Mouse (Mus musculus) forebrain, embryonic 13.5 days (tissue): ENCODE measurements at regions not wholly inside any gene's neighbourhood (a gene's known extent, or its start where the extent isn't known, plus 50 kb on each side); places are given as distances from the start of the nearest gene placed in this dataset.

ENCODE experiments used
- ATAC-seq: fragments of 200-750 bp; cut with Nextera tagmentation; 2 replicates; pipeline ENCODE4 v1.8.0; 2017
- H3K27ac ChIP-seq: fragments of 300-500 bp; sonication (generic); 2 replicates; pipeline ENCODE4 v1.5.1; 2015; ENCODE audit warnings: inconsistent platforms, mild to moderate bottlenecking, moderate library complexity
- H3K27me3 ChIP-seq: fragments of 300-500 bp; sonication (generic); 2 replicates; pipeline ENCODE4 v1.6.1; 2015; ENCODE audit warnings: mild to moderate bottlenecking, inconsistent platforms
- H3K36me3 ChIP-seq: fragments of 300-500 bp; sonication (generic); 2 replicates; pipeline ENCODE4 v1.6.1; 2015; ENCODE audit warnings: mild to moderate bottlenecking, inconsistent platforms; ENCODE audit not compliant: poor library complexity, severe bottlenecking
- H3K4me1 ChIP-seq: fragments of 300-500 bp; sonication (generic); 2 replicates; pipeline ENCODE4 v1.6.1; 2015; ENCODE audit warnings: inconsistent platforms
- H3K4me2 ChIP-seq: fragments of 300-500 bp; sonication (generic); 2 replicates; pipeline ENCODE4 v1.6.1; 2015; ENCODE audit warnings: inconsistent platforms, mild to moderate bottlenecking, moderate library complexity
- H3K4me3 ChIP-seq: fragments of 300-500 bp; sonication (generic); 2 replicates; pipeline ENCODE4 v1.5.1; 2015; ENCODE audit warnings: mild to moderate bottlenecking, inconsistent platforms
- H3K9ac ChIP-seq: fragments of 300-500 bp; sonication (generic); 2 replicates; pipeline ENCODE4 v1.6.1; 2015; ENCODE audit warnings: mild to moderate bottlenecking, inconsistent platforms
- H3K9me3 ChIP-seq: fragments of 300-500 bp; sonication (generic); replicated peaks from 2 replicates; pipeline ENCODE4 v1.6.1; 2016; ENCODE audit warnings: inconsistent platforms
- WGBS: fragments of 180-500 bp; shearing (Covaris S2); methylation state at CpG from one replicate; pipeline ENCODE4 v1.1.7; 2015; 5-methylcytosine and 5-hydroxymethylcytosine counted together

GRCm38 (mm10) chr2:38420498-38420897, 81.4 kb downstream of the Lhx2 start:
- Histone ChIP-seq H3K4me2 (no peak overlapping the region), H3K9me3 (no peaks in the 10 kb centered on the region), H3K4me1 (peaks cover 28% of the 10 kb centered on the region), H3K27ac (no peak overlapping the region), H3K9ac (no peak overlapping the region), H3K27me3 (no peaks in the 10 kb centered on the region), H3K4me3 (no peak overlapping the region), H3K36me3 (no peaks in the 10 kb centered on the region)
- ATAC-seq, result no peak
- 64% methylated on average over 3 of the region's 3 CpGs for WGBS

GRCm38 (mm10) chr2:38422406-38422805, 83.3 kb downstream of the Lhx2 start:
- 90% methylated on average over 3 of the region's 3 CpGs for WGBS
- Histone ChIP-seq H3K9me3 (no peaks in the 10 kb centered on the region), H3K4me1 (peaks cover 29% of the 10 kb centered on the region), H3K4me2 (no peak overlapping the region), H3K27ac (no peak overlapping the region), H3K36me3 (no peaks in the 10 kb centered on the region), H3K27me3 (no peaks in the 10 kb centered on the region), H3K4me3 (no peak overlapping the region), H3K9ac (no peak overlapping the region)
- no peak for ATAC-seq

GRCm38 (mm10) chr2:38423886-38424277, 84.8 kb downstream of the Lhx2 start:
- H3K4me2 ChIP-seq, result peak overlapping the region; percentile 52
- H3K4me1 ChIP-seq, result peaks cover 29% of the 10 kb centered on the region
- H3K4me3 ChIP-seq, result peak overlapping the region; percentile 8; the same call in 1 of the 2 replicates
- 0 out of 2 replicates have a peak overlapping the region, but pooled peaks have one; percentile 43 for H3K9ac ChIP-seq
- H3K27ac ChIP-seq, result peak overlapping the region; percentile 93
- no peaks in the 10 kb centered on the region for H3K27me3 ChIP-seq
- no peaks in the 10 kb centered on the region for H3K36me3 ChIP-seq
- peak; percentile 22 for ATAC-seq
- WGBS, result 5% methylated on average over 7 of the region's 7 CpGs
- H3K9me3 ChIP-seq, result no peaks in the 10 kb centered on the region

- peak overlapping the region; percentile 52 for H3K4me2 ChIP-seq
- peak; percentile 90 for ATAC-seq
- peak overlapping the region; percentile 58 for H3K9ac ChIP-seq
- H3K4me1 ChIP-seq, result peaks cover 29% of the 10 kb centered on the region
- H3K27ac ChIP-seq, result peak overlapping the region; percentile 93
- H3K36me3 ChIP-seq, result no peaks in the 10 kb centered on the region
- H3K4me3 ChIP-seq, result peak overlapping the region; percentile 8
- WGBS, result under 1% methylated on average over 18 of the region's 22 CpGs
- H3K9me3 ChIP-seq, result no peaks in the 10 kb centered on the region
- H3K27me3 ChIP-seq, result no peaks in the 10 kb centered on the region
Observed at GRCm38 (mm10) chr2:38424278-38424931, 85.3 kb downstream of the Lhx2 start.

- Histone ChIP-seq H3K4me1 (peaks cover 29% of the 10 kb centered on the region), H3K9ac (peak overlapping the region; percentile 58), H3K27ac (peak overlapping the region; percentile 93), H3K9me3 (no peaks in the 10 kb centered on the region), H3K36me3 (no peaks in the 10 kb centered on the region), H3K4me2 (peak overlapping the region; percentile 52), H3K4me3 (peak overlapping the region; percentile 8; the same call in 1 of the 2 replicates), H3K27me3 (no peaks in the 10 kb centered on the region)
- WGBS, result 9% methylated on average over 9 of the region's 9 CpGs
- peak; percentile 37; the same call in 1 of the 2 replicates for ATAC-seq
Observed at GRCm38 (mm10) chr2:38424976-38425375, 85.9 kb downstream of the Lhx2 start.

GRCm38 (mm10) chr2:38429752-38430378, 81.6 kb upstream of the Nek6 start:
- no peaks in the 10 kb centered on the region for H3K9me3 ChIP-seq
- H3K4me2 ChIP-seq, result no peak overlapping the region
- H3K4me1 ChIP-seq, result peaks cover 6% of the 10 kb centered on the region
- H3K9ac ChIP-seq, result no peak overlapping the region
- 39% methylated on average over 6 of the region's 6 CpGs for WGBS
- no peak overlapping the region for H3K4me3 ChIP-seq
- H3K27ac ChIP-seq, result no peak overlapping the region
- peak; percentile 12; the same call in 1 of the 2 replicates for ATAC-seq
- no peaks in the 10 kb centered on the region for H3K36me3 ChIP-seq
- H3K27me3 ChIP-seq, result no peaks in the 10 kb centered on the region

- Histone ChIP-seq H3K9ac (no peak overlapping the region), H3K9me3 (no peaks in the 10 kb centered on the region), H3K4me2 (no peak overlapping the region), H3K36me3 (no peaks in the 10 kb centered on the region), H3K27me3 (no peaks in the 10 kb centered on the region), H3K4me1 (no peaks in the 10 kb centered on the region; the same call in 1 of the 2 replicates), H3K27ac (no peak overlapping the region), H3K4me3 (no peak overlapping the region)
- ATAC-seq, result no peak
- 62% methylated on average over 5 of the region's 5 CpGs for WGBS
Observed at GRCm38 (mm10) chr2:38431546-38431945, 79.9 kb upstream of the Nek6 start.

- H3K36me3 ChIP-seq, result no peaks in the 10 kb centered on the region
- no peak overlapping the region for H3K27ac ChIP-seq
- no peak overlapping the region for H3K4me3 ChIP-seq
- no peak overlapping the region for H3K9ac ChIP-seq
- H3K27me3 ChIP-seq, result no peaks in the 10 kb centered on the region
- H3K4me2 ChIP-seq, result no peak overlapping the region
- no peaks in the 10 kb centered on the region; the same call in 1 of the 2 replicates for H3K4me1 ChIP-seq
- 0 out of 2 replicates have a peak, but pooled peaks have one; percentile 38 for ATAC-seq
- 18% methylated on average over 3 of the region's 3 CpGs for WGBS
- no peaks in the 10 kb centered on the region for H3K9me3 ChIP-seq
Observed at GRCm38 (mm10) chr2:38433736-38434135, 77.7 kb upstream of the Nek6 start.

- no peaks in the 10 kb centered on the region for H3K9me3 ChIP-seq
- H3K9ac ChIP-seq, result no peak overlapping the region
- no peaks in the 10 kb centered on the region for H3K36me3 ChIP-seq
- no peak for ATAC-seq
- H3K4me1 ChIP-seq, result no peaks in the 10 kb centered on the region; the same call in 1 of the 2 replicates
- H3K4me3 ChIP-seq, result no peak overlapping the region
- no peak overlapping the region for H3K27ac ChIP-seq
- H3K27me3 ChIP-seq, result no peaks in the 10 kb centered on the region
- no peak overlapping the region for H3K4me2 ChIP-seq
- WGBS, result 81% methylated on average over 4 of the region's 4 CpGs
Observed at GRCm38 (mm10) chr2:38436701-38437100, 74.7 kb upstream of the Nek6 start.

GRCm38 (mm10) chr2:38439191-38439590, 72.3 kb upstream of the Nek6 start:
- no peak overlapping the region for H3K4me3 ChIP-seq
- H3K36me3 ChIP-seq, result no peaks in the 10 kb centered on the region
- ATAC-seq, result no peak
- H3K4me2 ChIP-seq, result no peak overlapping the region
- H3K9me3 ChIP-seq, result no peaks in the 10 kb centered on the region
- no peak overlapping the region for H3K27ac ChIP-seq
- H3K27me3 ChIP-seq, result no peaks in the 10 kb centered on the region
- no peaks in the 10 kb centered on the region for H3K4me1 ChIP-seq
- no peak overlapping the region for H3K9ac ChIP-seq
- 94% methylated on average over 6 of the region's 6 CpGs for WGBS

- Histone ChIP-seq H3K36me3 (no peaks in the 10 kb centered on the region), H3K9ac (no peak overlapping the region), H3K4me1 (no peaks in the 10 kb centered on the region), H3K27me3 (no peaks in the 10 kb centered on the region), H3K27ac (no peak overlapping the region), H3K4me3 (no peak overlapping the region), H3K4me2 (no peak overlapping the region), H3K9me3 (no peaks in the 10 kb centered on the region)
- ATAC-seq, result no peak
- WGBS, result 85% methylated on average over 5 of the region's 5 CpGs
Observed at GRCm38 (mm10) chr2:38439973-38440372, 71.5 kb upstream of the Nek6 start.

GRCm38 (mm10) chr2:38449092-38449491, 62.4 kb upstream of the Nek6 start:
- Histone ChIP-seq H3K27ac (no peak overlapping the region), H3K4me1 (no peaks in the 10 kb centered on the region), H3K27me3 (no peaks in the 10 kb centered on the region), H3K4me2 (no peak overlapping the region), H3K36me3 (no peaks in the 10 kb centered on the region), H3K9ac (no peak overlapping the region), H3K4me3 (no peak overlapping the region), H3K9me3 (no peaks in the 10 kb centered on the region)
- no peak for ATAC-seq
- WGBS, result 90% methylated on average over 6 of the region's 6 CpGs
